Mouse (Mus musculus) intestine, embryonic 16.5 days (tissue): ENCODE measurements around the gene Cmip. TPM values are rescaled to one million over a fixed set of nuclear protein-coding genes. Genes with fewer than 3 reads are reported as not detected.

Experiments
- ATAC-seq: fragments of 200-750 bp; cut with Nextera tagmentation; 2 replicates; pipeline ENCODE4 v1.8.0; 2017; ENCODE audit warnings: moderate TSS enrichment, moderate library complexity
- H3K27ac ChIP-seq: fragments of 300-500 bp; sonication (generic); 2 replicates; pipeline ENCODE4 v1.5.1; 2014; ENCODE audit warnings: mild to moderate bottlenecking, low read length
- H3K27me3 ChIP-seq: fragments of 300-500 bp; sonication (generic); replicated peaks from 2 replicates; pipeline ENCODE4 v1.6.1; 2014; ENCODE audit warnings: low read length, control low read depth, mixed read lengths; ENCODE audit not compliant: control insufficient read depth, insufficient read depth
- H3K36me3 ChIP-seq: fragments of 300-500 bp; sonication (generic); 2 replicates; pipeline ENCODE4 v1.6.1; 2014; ENCODE audit warnings: low read length, control low read depth; ENCODE audit not compliant: control insufficient read depth, insufficient read depth
- H3K4me1 ChIP-seq: fragments of 300-500 bp; sonication (generic); 2 replicates; pipeline ENCODE4 v1.6.1; 2014; ENCODE audit warnings: low read length, control low read depth, mixed read lengths; ENCODE audit not compliant: control insufficient read depth, insufficient read depth
- H3K4me2 ChIP-seq: fragments of 300-500 bp; sonication (generic); 2 replicates; pipeline ENCODE4 v1.6.1; 2014; ENCODE audit warnings: low read depth, low read length, control low read depth
- H3K4me3 ChIP-seq: fragments of 300-500 bp; sonication (generic); 2 replicates; pipeline ENCODE4 v1.5.1; 2014; ENCODE audit warnings: mild to moderate bottlenecking, low read length
- H3K9ac ChIP-seq: fragments of 300-500 bp; sonication (generic); 2 replicates; pipeline ENCODE4 v1.6.1; 2014; ENCODE audit warnings: low read depth, low read length
- H3K9me3 ChIP-seq: fragments of 300-500 bp; sonication (generic); 2 replicates; pipeline ENCODE4 v1.6.1; 2016; ENCODE audit warnings: low read length, control low read depth; ENCODE audit not compliant: control insufficient read depth
- WGBS: fragments of 180-500 bp; shearing (Covaris S2); extraction: QIAGEN DNeasy Blood & Tissue Kit; methylation state at CpG from one replicate; pipeline ENCODE4 v1.1.7; 2014; 5-methylcytosine and 5-hydroxymethylcytosine counted together
- polyA plus RNA-seq: library from polyadenylated mRNA; unstranded; fragments of >200 nt; fragmentation: Nextera tagmentation; extraction: Ambion mirVana; gene quantifications from 2 replicates; pipeline ENCODE4 v1.2.1, GENCODE M21; 2015

Gene Cmip
- polyA plus RNA-seq, 1 experiment from 2014 or later, result 16.8 TPM

DNA sequence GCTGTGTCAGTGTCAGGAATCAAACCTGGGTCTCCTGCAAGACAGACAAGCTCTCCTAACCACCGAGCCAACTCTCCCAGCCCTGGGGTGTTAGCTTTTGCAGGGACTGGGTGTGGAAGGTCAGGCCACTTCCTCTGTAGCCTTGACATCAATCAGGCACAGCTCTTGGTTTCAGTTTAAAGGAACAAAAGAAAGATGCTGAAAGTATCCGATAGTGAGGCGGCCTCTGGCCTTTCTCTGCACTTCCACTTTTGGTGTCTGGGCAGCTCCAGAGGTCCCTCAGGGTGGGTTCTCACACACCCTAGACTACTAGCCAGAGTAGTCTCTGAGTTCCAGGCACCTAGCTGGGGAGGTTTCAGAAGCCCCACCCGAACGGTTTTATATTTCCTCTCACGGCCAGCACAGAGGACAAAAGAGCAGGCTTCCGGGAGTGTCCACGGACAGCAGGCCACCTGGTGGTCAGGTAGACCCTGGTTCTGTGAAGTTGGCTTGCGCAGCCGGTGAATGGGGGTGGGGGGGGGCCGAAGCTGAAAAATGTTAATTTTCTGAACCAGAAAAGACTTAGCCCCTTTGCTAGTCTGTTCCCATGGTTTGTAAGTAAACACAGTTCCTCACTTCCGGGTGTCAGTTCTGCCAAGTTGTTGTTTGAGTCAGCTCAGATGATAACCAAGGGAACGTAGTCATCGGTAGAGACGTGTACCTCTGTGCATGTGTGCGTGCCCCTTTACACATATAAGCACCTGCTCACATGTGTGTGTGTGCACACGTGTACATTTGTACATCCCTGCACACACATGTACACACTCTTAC is 25.5 kb downstream of the Cmip start:
- peak; percentile 12; the same call in 1 of the 2 replicates for ATAC-seq

DNA sequence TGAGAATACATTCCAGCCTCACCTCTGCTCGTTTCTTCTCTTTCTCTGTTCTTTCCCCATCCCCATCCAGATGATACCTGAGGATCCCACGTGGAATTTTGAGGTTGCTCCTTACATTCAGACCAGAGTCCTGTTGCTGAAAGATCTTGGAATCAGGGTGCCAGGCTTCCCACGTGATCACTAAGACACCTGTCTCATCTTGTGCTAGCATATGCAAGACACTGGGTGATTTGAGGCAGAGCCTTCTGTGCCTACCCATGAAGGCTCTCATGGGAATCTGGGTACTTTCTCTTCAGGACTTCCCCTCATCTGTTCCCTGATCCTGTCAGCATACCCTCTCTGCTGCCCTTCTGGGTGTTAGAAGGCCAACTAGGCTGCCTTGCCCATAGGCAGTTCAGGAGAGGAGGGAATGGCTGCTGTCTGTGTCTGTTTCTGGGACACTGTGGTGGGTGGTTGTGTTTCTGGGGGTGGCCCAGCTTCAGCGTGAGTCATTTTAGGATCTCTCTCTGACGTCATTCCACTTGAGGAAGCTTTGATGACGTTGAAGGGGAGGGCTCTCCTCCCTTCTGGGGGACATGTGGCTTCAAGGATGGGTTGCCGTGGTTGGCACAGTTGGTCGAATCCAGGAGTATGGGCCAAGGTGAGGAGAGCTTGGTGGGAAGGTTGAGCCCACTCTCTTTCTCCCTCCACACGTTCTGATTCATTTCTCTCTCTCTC is 28.1 kb downstream of the Cmip start:
- H3K9me3 ChIP-seq, result no peaks in the 10 kb centered on the region
- peaks cover 10% of the 10 kb centered on the region; the same call in 1 of the 2 replicates for H3K36me3 ChIP-seq
- no peak for ATAC-seq
- 78% methylated on average over 9 of the region's 9 CpGs for WGBS
- H3K27me3 ChIP-seq, result no peaks in the 10 kb centered on the region
- H3K4me1 ChIP-seq, result peaks cover 40% of the 10 kb centered on the region
- H3K4me2 ChIP-seq, result no peak overlapping the region
- H3K9ac ChIP-seq, result no peak overlapping the region
- no peak overlapping the region for H3K4me3 ChIP-seq
- no peak overlapping the region for H3K27ac ChIP-seq

More for the DNA sequence above, 25.5 kb downstream of the Cmip start:
- peak overlapping the region; percentile 53 for H3K9ac ChIP-seq
- H3K4me3 ChIP-seq, result peak overlapping the region; percentile 3; the same call in 1 of the 2 replicates
- H3K27me3 ChIP-seq, result no peaks in the 10 kb centered on the region
- no peaks in the 10 kb centered on the region for H3K9me3 ChIP-seq
- H3K4me1 ChIP-seq, result peaks cover 56% of the 10 kb centered on the region
- peaks cover 10% of the 10 kb centered on the region; the same call in 1 of the 2 replicates for H3K36me3 ChIP-seq
- 35% methylated on average over 17 of the region's 17 CpGs for WGBS
- H3K27ac ChIP-seq, result peak overlapping the region; percentile 85
- peak overlapping the region; percentile 45 for H3K4me2 ChIP-seq

DNA sequence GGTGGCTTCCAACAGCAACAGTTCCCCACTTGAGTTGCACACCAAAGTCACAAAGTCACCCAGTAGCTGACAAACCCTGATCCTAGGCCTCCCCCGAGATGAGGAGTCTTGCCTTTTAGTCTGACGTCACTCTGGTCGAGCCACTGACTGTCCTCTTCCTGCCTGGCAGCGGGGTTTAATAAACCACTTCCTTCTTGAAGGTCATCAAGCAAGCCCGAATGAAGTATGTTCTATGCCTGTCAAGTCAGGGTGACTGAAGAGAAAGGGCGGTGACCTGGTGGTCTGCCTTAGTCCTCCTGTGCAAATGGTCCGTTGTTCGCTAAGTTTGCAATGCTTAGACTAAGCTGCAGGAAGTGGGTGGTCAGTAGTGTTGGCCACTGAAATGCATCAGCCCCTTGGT is 31.1 kb downstream of the Cmip start:
- H3K4me2 ChIP-seq, result no peak overlapping the region
- no peak overlapping the region for H3K27ac ChIP-seq
- ATAC-seq, result no peak
- H3K4me3 ChIP-seq, result no peak overlapping the region
- H3K9ac ChIP-seq, result no peak overlapping the region
- peaks cover 10% of the 10 kb centered on the region; the same call in 1 of the 2 replicates for H3K36me3 ChIP-seq
- 58% methylated on average over 8 of the region's 8 CpGs for WGBS
- H3K9me3 ChIP-seq, result no peaks in the 10 kb centered on the region
- no peaks in the 10 kb centered on the region for H3K27me3 ChIP-seq
- H3K4me1 ChIP-seq, result peaks cover 25% of the 10 kb centered on the region

DNA sequence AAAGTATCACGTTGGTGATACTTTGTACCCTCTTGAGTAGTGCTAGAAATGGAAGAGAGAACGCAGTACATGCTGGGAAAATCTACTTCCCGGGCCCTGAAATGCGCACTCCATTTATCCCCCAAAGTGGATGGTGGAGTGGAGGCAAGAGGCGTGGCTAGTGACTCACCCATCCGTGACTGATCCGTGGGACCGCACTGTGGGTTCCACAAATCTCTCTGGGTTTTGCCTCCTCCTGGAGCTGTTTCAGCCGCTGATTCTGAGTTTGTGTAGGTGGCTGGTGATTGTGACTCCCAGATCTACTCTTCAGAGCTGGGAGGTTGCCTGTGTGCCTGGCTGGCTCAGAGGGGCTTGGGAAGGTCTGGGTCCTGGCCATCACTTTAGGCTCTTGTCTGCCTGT is 32.2 kb downstream of the Cmip start:
- ATAC-seq, result no peak
- Histone ChIP-seq H3K4me2 (no peak overlapping the region), H3K9me3 (no peaks in the 10 kb centered on the region), H3K36me3 (peaks cover 10% of the 10 kb centered on the region; the same call in 1 of the 2 replicates), H3K27me3 (no peaks in the 10 kb centered on the region), H3K27ac (no peak overlapping the region), H3K9ac (no peak overlapping the region), H3K4me3 (no peak overlapping the region), H3K4me1 (peaks cover 24% of the 10 kb centered on the region)
- WGBS, result 82% methylated on average over 9 of the region's 9 CpGs

DNA sequence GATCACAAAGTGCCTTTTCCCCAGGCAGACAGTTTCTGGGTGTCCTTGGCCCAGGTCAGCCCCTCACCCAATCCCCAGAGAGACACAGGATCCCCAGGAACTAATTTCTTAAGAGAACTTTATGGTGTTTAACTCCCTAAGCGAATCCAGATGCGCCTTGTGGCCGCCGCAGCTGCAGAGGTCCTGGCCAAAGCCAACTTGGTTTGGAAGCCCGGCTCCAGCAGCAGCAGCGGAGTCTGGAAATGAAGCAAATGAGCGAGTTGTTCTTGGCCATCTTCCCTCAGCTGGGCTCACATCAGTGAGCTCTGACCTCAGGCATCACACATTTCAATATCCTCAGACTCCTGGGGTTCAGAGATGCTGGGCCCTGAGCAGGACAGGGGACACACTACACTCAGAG is 33.6 kb downstream of the Cmip start:
- peaks cover 8% of the 10 kb centered on the region; the same call in 1 of the 2 replicates for H3K36me3 ChIP-seq
- H3K9me3 ChIP-seq, result no peaks in the 10 kb centered on the region
- no peak for ATAC-seq
- peaks cover 33% of the 10 kb centered on the region for H3K4me1 ChIP-seq
- no peak overlapping the region for H3K27ac ChIP-seq
- no peaks in the 10 kb centered on the region for H3K27me3 ChIP-seq
- no peak overlapping the region for H3K4me2 ChIP-seq
- WGBS, result 83% methylated on average over 7 of the region's 7 CpGs
- H3K4me3 ChIP-seq, result no peak overlapping the region
- H3K9ac ChIP-seq, result no peak overlapping the region

DNA sequence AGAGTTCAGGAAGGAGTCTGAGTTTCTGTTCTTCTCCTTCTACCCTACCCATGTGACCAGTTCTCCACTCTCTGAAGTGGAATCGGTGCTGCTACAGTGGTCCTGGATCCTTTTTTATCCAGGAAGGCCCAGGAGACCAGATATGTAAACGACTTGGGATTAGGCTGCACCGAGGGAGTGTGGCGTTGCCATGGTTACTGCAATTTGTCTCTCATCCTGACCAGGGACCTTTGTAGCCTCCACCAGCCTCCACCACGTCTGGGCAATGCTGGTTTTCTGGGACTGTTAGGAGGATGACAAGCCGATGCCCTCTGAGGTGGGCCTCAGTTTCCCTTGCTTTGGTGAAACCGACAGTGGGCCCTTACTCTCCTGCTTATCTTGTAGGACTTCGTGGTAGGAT is 35.4 kb downstream of the Cmip start:
- no peaks in the 10 kb centered on the region for H3K27me3 ChIP-seq
- 38% methylated on average over 8 of the region's 8 CpGs for WGBS
- H3K9me3 ChIP-seq, result no peaks in the 10 kb centered on the region
- H3K27ac ChIP-seq, result no peak overlapping the region
- H3K4me2 ChIP-seq, result no peak overlapping the region
- ATAC-seq, result no peak
- H3K36me3 ChIP-seq, result no peaks in the 10 kb centered on the region
- H3K4me3 ChIP-seq, result no peak overlapping the region
- H3K9ac ChIP-seq, result no peak overlapping the region
- peaks cover 35% of the 10 kb centered on the region for H3K4me1 ChIP-seq

DNA sequence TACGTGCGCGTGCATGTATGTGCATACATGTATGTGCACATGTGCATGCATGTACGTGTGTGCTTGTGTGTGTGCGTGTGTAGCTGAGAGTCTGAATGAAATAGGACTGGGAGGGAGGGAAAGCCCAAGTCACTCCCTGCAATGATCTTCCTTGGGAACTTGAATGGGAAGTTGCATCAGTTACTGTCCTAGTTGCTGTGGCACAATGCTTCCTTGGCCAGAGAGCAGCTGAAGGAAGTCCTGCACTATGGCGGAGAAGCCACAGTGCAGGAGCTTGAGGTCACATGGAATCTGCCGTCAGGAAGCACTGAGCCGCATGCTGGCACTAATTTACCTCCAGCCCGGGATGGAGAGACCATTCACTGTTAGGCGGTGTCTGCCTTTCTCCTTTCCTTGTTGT is 37.9 kb downstream of the Cmip start:
- no peak overlapping the region for H3K27ac ChIP-seq
- no peaks in the 10 kb centered on the region for H3K36me3 ChIP-seq
- no peak overlapping the region for H3K4me2 ChIP-seq
- no peak for ATAC-seq
- peaks cover 55% of the 10 kb centered on the region for H3K4me1 ChIP-seq
- no peak overlapping the region for H3K4me3 ChIP-seq
- H3K27me3 ChIP-seq, result no peaks in the 10 kb centered on the region
- 78% methylated on average over 10 of the region's 10 CpGs for WGBS
- H3K9me3 ChIP-seq, result no peaks in the 10 kb centered on the region
- no peak overlapping the region for H3K9ac ChIP-seq

DNA sequence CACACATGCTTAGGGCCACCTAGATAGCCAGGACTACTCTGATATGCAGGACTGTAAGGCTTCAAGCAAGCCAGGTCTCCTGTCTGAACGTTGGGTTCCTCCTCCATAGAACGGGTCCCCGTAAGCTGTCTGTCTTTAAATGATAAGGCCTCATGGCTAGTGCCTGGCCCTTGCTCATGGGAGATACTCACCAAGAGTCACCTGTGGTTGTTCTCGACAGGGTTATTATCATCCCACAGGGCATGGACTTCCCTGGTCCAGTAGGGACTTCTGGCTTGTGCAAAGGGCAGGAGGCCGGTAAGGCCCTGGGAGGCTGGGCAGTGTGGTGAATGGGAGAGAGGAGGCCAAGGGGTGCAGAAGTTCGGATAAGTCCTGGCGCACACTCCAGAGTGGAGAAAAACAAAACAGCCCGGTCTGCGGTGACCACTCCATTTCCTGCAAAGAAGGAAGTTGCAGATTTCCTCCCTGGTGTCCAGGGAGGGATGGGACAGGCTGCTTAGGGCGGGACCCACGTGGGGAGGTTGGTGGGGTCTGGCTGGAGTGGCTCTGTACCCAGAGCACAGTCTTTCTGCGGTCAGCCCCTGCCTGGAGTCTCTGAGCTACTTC is 41.2 kb downstream of the Cmip start:
- Histone ChIP-seq H3K27ac (peak overlapping the region; percentile 75), H3K4me2 (no peak overlapping the region), H3K27me3 (no peaks in the 10 kb centered on the region), H3K4me1 (peaks cover 70% of the 10 kb centered on the region), H3K9me3 (no peaks in the 10 kb centered on the region), H3K4me3 (no peak overlapping the region), H3K36me3 (no peaks in the 10 kb centered on the region), H3K9ac (peak overlapping the region; percentile 30; the same call in 1 of the 2 replicates)
- WGBS, result 58% methylated on average over 12 of the region's 12 CpGs
- ATAC-seq, result peak; percentile 55

DNA sequence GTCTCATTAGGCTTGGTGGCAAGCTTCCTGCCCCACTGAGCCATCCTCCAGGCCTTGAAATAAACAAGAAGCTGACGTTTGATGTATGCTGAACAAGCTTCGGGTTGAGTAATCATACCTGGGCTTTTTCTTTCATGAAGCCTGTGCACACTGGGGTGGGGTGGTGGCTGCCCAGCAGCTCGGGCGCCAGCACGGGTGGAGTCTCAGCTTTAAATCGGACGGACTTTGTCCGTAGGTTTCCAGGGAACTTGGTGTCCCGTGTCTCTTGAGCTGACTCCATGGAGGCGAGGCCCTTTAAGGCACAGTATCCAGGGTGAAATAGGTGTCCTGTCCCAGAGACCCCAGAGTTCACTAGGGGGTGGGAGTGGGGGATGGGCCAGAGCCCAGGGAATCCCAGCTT is 42.3 kb downstream of the Cmip start:
- Histone ChIP-seq H3K4me1 (peaks cover 71% of the 10 kb centered on the region), H3K27ac (peak overlapping the region; percentile 75), H3K4me3 (no peak overlapping the region), H3K36me3 (no peaks in the 10 kb centered on the region), H3K27me3 (no peaks in the 10 kb centered on the region), H3K4me2 (peak overlapping the region; percentile 18; the same call in 1 of the 2 replicates), H3K9me3 (no peaks in the 10 kb centered on the region), H3K9ac (0 out of 2 replicates have a peak overlapping the region, but pooled peaks have one; percentile 2)
- 38% methylated on average over 10 of the region's 10 CpGs for WGBS
- ATAC-seq, result peak; percentile 82
